In the genomic region with DNA sequence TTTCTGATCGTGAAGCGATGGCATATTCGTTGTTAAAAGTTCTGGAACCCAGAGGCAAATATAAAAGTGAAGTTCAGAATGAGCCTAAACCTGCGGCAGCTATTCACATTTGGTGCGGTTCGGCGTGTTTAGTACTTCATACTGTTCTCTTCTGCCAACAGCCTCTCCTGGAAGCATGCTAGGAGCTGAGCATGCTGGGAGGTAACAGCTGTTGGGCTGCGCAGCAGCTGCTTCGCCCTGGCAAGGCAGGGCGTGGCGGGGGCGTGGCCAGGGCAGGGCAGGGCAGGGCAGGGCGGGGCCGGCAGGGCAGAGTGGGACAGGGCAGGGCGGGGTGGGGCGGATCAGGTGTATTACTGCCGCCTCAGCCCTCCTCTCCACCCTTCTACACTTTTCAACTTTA, we compare ENCODE assay signal across 21 mouse cellular contexts.
"Had no signal": no experiment of that assay in that cellular context is flagged by ENCODE, and none has a peak within 500 bp of the region (broad histone marks: within the 10 kb centered on the region; RNA-seq: fewer than 3 reads in every experiment).

No protein-coding gene starts in this region.

- H3K9me3 ChIP-seq: limb, embryonic 13.5 days; midbrain, embryonic 10.5 days; midbrain, embryonic 13.5 days; neural tube, embryonic 12.5 days; neural tube, embryonic 15.5 days had no signal

- H3K9ac ChIP-seq: kidney, embryonic 15.5 days; limb, embryonic 13.5 days; liver, embryonic 15.5 days; midbrain, embryonic 13.5 days; neural tube, embryonic 12.5 days; neural tube, embryonic 15.5 days had no signal

- H3K4me3 ChIP-seq: kidney, embryonic 15.5 days; left cerebral cortex, adult 2 months; limb, embryonic 13.5 days; liver, embryonic 15.5 days; megakaryocyte, embryonic 14.5 days; midbrain, embryonic 10.5 days; midbrain, embryonic 13.5 days; neural tube, embryonic 12.5 days; neural tube, embryonic 15.5 days had no signal

- H3K27me3 ChIP-seq: kidney, embryonic 15.5 days; limb, embryonic 13.5 days; liver, embryonic 15.5 days; megakaryocyte, embryonic 14.5 days; midbrain, embryonic 13.5 days; neural tube, embryonic 12.5 days; neural tube, embryonic 15.5 days had no signal

- ATAC-seq: lung, postnatal 0 days; midbrain, embryonic 13.5 days; midbrain, embryonic 16.5 days had no signal

- H3K4me1 ChIP-seq: kidney, embryonic 15.5 days; limb, embryonic 13.5 days; liver, embryonic 15.5 days; midbrain, embryonic 10.5 days; midbrain, embryonic 13.5 days; neural tube, embryonic 12.5 days; neural tube, embryonic 15.5 days had no signal

- H3K4me2 ChIP-seq: kidney, embryonic 15.5 days; limb, embryonic 13.5 days; liver, embryonic 15.5 days; midbrain, embryonic 13.5 days; neural tube, embryonic 12.5 days; neural tube, embryonic 15.5 days had no signal

- H3K36me3 ChIP-seq: kidney, embryonic 15.5 days; limb, embryonic 13.5 days; liver, embryonic 15.5 days; midbrain, embryonic 10.5 days; midbrain, embryonic 13.5 days; neural tube, embryonic 12.5 days; neural tube, embryonic 15.5 days had no signal

- H3K27ac ChIP-seq: kidney, embryonic 15.5 days; left cerebral cortex, adult 2 months; limb, embryonic 13.5 days; liver, embryonic 15.5 days; midbrain, embryonic 10.5 days; midbrain, embryonic 13.5 days; neural tube, embryonic 12.5 days; neural tube, embryonic 15.5 days had no signal

- DNase-seq: kidney, adult 11 months; kidney, adult 8-10 months; kidney, postnatal 10 days; kidney, postnatal 36 days; layer of hippocampus, postnatal 36 days; lung, adult 2 months; right cerebral cortex, adult 18-20 months; right cerebral cortex, postnatal 14 days; right cerebral cortex, postnatal 4 days; thymus, postnatal 4 days had no signal
